Mouse (Mus musculus) mature B cell (primary cell): ENCODE data around the gene Acp1.

Experiments
- in situ Hi-C: fragments of 300-500 bp; cut with MboI; formaldehyde crosslinking; loops from 2 replicates; pipeline ENCODE4 v1.14.3; 2019

Acp1 gene

GRCm38 (mm10) chr12:30911261-30912047 lies at the start of gene Acp1, which contains the start of gene Sh3yl1:
TSS of gene Acp1 (minus strand) at chr12:30911589.
TSS of gene Sh3yl1 (plus strand) at chr12:30911668.
- in situ Hi-C loops = no loop called here

DNA sequence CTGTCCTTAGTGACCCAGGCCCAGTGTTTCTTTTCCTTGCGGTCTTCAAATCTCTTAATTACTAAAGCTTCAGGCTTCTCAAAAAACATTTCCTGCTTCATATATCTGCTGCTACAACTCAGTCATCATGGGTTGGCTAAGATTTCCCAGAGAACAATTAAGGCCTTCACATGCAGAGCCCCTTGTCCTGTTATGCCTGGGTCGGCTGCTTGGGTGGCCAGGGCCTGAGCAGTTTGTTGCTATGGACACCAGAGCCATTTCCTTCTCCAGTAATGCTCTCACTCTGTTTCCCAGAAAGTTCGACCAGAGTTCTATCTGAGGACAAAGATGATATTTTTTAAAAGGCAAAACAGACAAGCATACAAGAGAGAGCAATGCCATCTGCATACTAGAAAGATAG lies 32.8 kb upstream of the Acp1 start:
- in situ Hi-C loops = no loop called here

- in situ Hi-C loops = no loop called here
Observed at GRCm38 (mm10) chr12:30943057-30943986, 31.9 kb upstream of the Acp1 start.

GRCm38 (mm10) chr12:30936899-30937298 lies 25.5 kb upstream of the Acp1 start:
- in situ Hi-C loops = no loop called here

DNA sequence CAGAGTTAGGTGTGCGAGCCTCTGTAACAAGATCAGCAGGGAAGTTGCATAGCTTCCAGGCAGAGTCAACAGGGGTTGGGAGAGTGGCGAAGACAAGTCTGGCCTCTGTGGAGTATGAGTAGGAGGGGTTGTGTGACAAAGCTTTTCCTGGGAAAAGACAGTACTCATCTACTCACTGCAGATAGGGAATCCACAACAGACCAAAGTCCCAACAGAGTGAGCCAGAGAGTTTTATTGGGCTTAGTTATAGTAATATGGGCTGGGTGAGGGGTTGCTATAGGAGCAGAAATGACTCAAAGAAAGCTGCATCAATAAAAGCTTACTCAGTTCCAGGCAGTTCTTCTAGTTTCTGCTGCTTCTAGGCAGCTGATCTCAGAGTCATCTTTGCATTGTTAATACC lies 21.9 kb upstream of the Acp1 start:
- in situ Hi-C loops = no loop called here

- in situ Hi-C loops = no loop called here
Observed at GRCm38 (mm10) chr12:30928182-30928581, 16.8 kb upstream of the Acp1 start.

DNA sequence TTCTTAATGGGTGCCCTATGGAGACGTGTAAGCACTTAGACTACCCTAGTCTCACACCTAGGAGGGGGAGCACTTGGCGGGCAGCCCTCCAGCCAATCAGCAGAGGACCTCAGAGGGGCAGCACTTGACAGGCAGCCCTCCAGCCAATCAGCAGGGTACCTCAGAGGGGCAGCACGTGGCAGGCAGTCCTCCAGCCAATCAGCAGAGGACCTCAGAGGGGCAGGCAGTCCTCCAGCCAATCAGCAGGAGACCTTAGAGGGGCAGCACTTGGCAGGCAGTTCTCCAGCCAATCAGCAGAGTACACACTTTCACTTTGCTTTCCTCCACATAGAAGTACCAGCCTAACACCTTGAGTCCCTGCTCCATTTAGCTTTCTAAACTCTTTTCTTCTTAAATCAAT lies 11.0 kb upstream of the Acp1 start:
- in situ Hi-C loops = no loop called here

GRCm38 (mm10) chr12:30912840-30913239 lies 1.5 kb upstream of the Acp1 start:
- in situ Hi-C loops = no loop called here

GRCm38 (mm10) chr12:30912048-30912381 lies 626 bp upstream of the Acp1 start:
- in situ Hi-C loops = no loop called here

DNA sequence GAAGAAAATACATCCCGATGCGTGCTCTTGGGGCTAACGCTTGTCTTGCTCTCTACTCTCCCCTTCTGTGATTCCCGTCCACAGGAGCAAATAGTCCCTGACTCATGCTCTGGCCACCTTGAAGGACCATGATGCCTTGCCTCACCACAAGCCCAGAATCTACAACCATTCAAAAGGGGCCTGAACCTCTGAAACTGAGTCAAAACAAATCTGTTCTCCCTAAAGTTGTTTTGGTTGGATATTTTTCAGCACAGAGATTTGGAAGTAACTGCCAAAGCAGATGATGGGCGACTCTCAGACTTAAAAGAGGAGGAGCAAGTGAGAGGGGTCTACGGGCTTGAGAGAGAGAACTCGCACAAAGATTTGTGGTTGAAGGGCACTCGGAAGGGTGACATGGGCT lies 529 bp downstream of the Acp1 start:
- in situ Hi-C loops = no loop called here

DNA sequence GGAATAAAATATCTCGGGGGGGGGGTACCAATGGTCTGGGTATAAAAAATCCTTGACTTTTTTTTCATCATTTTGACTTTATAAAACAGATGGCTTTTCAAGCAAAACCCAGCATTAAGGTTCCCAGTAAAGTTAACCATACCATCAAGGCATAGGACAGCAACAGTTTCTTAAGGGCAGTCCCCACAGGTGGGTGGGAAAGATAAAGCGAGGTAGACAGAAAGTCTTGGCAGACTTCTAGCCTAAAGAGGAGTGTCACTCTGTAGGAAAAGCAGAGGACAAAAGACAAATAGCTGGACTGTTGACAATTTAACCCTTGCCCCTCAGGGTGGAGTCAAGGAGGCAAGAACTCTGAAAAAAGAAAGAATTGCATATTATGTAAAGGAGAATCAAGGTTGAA lies 1.5 kb downstream of the Acp1 start:
- in situ Hi-C loops = no loop called here

DNA sequence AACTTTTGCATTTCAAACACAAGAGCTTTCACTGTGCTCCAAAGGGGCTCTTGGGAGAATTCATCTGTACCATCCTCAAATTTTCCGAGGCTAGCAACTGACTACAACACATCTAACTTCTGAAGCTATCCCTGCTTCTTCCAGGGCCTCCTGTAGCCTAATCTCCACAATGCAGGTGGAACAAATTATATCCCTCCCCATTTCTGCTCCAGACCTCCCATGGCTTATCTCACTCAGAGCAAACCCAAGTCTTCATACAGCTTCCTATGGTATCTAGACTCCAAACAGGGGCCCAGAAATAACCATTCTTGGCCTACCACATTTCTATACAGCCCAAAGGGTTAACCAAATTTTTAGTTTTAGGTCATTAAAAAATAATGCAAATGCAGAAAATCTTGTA lies 2.7 kb downstream of the Acp1 start:
- in situ Hi-C loops = no loop called here

DNA sequence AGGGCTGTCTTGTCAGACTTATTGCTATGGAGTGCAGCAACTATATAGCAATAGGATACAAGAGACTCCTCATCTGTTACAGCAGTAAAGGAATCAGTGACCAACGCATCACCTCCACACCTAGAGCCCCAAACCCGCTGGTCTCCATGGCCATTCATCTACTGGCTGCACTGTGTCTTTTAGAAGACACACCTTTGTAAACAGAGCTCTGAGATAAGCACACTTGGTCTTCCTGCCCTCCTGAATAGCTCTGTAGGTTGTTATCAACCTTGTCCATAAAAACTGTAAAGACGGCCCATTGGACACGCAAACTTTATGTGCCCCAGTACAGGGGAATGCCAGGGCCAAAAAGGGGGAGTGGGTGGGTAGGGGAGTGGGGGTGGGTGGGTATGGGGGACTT lies 14.3 kb downstream of the Acp1 start:
- in situ Hi-C loops = no loop called here

- in situ Hi-C loops = no loop called here
Observed at GRCm38 (mm10) chr12:30891438-30891837, 20.0 kb downstream of the Acp1 start.

GRCm38 (mm10) chr12:30890067-30890466 lies 21.3 kb downstream of the Acp1 start:
- in situ Hi-C loops = no loop called here

DNA sequence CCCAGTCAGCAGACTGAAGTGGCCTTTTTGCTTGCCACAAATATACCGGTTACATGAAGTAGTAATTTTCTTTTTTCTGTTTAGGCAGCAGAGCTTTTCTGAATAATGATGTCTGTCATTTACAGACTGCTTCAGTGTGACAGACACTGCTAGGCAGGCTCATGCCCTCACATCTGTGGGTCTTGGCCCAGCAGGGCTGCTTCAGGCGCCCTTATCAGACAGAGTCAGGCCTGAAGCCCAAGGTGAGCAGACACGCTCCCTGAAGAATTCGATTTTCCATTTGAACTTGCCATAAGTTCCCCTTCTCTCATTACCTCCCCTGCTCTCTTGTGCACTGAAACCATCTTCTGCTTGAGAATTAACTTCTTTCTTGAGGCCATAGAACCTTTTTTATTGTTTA lies 23.4 kb downstream of the Acp1 start:
- in situ Hi-C loops = no loop called here

DNA sequence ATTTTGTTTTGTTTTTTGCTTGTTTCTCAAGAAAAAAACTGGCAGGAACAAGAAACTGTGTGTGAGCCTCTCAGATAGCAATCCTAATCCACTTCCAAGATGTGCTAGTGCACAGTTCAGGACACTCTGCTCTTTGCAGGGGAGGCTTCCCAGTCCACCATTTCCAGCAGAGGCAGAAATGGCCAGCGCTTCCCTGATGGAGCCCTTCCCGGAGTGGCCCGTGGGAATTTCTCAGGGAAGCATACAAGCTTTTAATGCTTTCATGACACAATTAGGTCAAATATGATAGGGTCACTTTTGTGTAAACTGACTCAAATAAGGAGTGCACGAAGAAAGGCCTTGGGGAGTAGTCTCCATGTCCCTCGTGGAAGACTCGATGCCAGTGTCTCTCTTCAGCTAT lies 25.5 kb downstream of the Acp1 start:
- in situ Hi-C loops = no loop called here

- in situ Hi-C loops = no loop called here
Observed at GRCm38 (mm10) chr12:30884622-30885230, 26.7 kb downstream of the Acp1 start.

DNA sequence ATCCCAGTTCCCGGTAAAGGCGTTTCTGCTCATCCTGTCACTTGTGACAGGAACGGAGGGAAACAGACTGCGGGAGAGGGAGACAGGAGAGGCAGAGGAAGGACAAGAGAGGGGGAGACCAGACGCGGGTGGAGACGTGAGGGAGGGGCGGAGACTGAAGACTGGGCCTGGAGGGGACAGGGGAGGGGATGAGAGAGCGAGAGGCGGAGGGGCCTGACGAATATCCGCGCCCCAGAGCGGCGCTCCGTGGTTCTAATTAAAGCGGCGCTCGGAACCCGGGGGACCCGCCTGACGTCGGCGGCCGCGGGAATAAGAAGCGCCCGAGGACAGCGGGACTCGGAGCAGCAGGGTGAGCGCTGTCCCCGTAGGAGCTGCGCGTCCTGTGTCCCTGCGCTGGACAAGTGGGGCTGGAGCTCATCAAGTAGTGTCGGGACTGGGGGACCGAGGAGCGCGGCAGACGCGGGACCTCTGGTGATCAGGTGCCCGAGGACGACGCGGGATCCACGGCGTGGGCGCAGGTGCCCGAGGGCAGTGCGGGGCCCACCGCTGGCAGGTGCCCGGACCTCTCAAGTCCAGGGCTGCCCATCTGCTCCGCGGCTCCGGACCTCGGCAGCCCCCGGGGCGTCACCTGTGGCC lies 27.3 kb downstream of the Acp1 start, which contains the start of gene Alkal2:
Gene Alkal2, plus strand, starts transcription at position 337 of the 636 bp plus-strand sequence.
- in situ Hi-C loops = no loop called here

DNA sequence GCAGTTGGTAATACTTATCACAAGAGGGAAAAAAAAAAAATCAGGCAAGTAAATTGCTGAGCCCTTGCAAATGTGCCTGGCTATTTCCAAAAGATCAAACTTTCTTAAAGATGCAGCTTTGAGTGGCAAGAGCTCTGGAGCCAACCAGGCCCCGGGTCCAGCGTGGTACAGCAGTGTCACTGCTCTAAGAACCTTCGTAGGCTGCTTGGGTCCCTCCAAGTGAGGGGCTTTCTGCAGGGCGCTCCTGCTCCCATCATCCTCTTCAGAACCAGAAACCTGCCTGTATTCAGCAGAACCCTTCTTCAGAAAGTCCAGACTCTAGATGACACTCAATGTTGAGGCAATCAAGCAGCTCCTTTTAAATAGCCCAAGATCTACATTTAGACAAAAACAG lies 27.8 kb downstream of the Acp1 start:
- in situ Hi-C loops = no loop called here

DNA sequence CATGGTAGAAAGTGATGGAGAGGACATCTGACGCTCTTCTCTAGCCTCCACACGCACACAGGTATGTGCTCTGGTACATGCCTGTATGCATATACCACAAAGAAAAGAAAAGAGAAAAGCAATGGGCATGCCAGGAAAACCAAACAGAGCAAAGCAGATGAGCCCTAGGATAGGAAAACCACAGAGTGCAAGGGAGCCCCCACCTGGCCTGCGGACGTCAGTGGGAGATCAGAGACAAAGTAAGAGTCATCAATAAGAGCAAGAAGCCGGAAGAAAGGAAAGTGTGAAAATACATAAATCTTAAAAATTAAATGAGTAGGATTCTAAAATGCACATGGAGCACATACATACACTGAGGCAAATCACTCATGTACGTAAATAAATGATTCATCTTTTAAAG lies 31.9 kb downstream of the Acp1 start:
- in situ Hi-C loops = no loop called here

- in situ Hi-C loops = no loop called here
Observed at GRCm38 (mm10) chr12:30865781-30866180, 45.6 kb downstream of the Acp1 start.
